Mouse (Mus musculus) small intestine, adult 2 months (tissue): ENCODE data around the gene Dock3.

Source experiments
- CTCF ChIP-seq: fragments of 200-500 bp; IDR thresholded peaks from 2 replicates; pipeline ENCODE4 v1.5.1; 2012; ENCODE audit warnings: low read depth, mild to moderate bottlenecking, control low read depth, inconsistent platforms, low read length, moderate library complexity, mixed read lengths; ENCODE audit not compliant: insufficient replicate concordance, insufficient read length; ENCODE audit errors: extremely low read depth
- POLR2A ChIP-seq: fragments of 200-500 bp; IDR thresholded peaks from 2 replicates; pipeline ENCODE4 v1.6.1; 2012; ENCODE audit warnings: low read depth, mild to moderate bottlenecking, control low read depth, inconsistent platforms, low read length, moderate library complexity

- TF ChIP-seq CTCF (no peak), POLR2A (no peak)
Measured at GRCm38 (mm10) chr9:107249154-107249553, 17.4 kb upstream of the Dock3 start.
